Mouse (Mus musculus) forebrain, embryonic 14.5 days (tissue): Measurements from ENCODE around the gene Slc35e3. TPM values are rescaled to one million over a fixed set of nuclear protein-coding genes. Genes with fewer than 3 reads are reported as not detected.

Source experiments
- ATAC-seq: fragments of 200-750 bp; cut with Nextera tagmentation; 2 replicates; pipeline ENCODE4 v1.8.0; 2017; ENCODE audit warnings: mild to moderate bottlenecking, moderate library complexity
- DNase-seq: peaks from one replicate; pipeline ENCODE4 v3.0.0-alpha.2; 2015; ENCODE audit warnings: low spot score
- H3K27ac ChIP-seq: fragments of 300-500 bp; sonication (generic); 2 replicates; pipeline ENCODE4 v1.5.1; 2014; ENCODE audit warnings: low read depth, mild to moderate bottlenecking, control low read depth, low read length, moderate library complexity
- H3K27me3 ChIP-seq: fragments of 300-500 bp; sonication (generic); replicated peaks from 2 replicates; pipeline ENCODE4 v1.6.1; 2014; ENCODE audit warnings: low read length, control low read depth, mixed read lengths; ENCODE audit not compliant: control insufficient read depth, insufficient read depth
- H3K36me3 ChIP-seq: fragments of 300-500 bp; sonication (generic); 2 replicates; pipeline ENCODE4 v1.6.1; 2014; ENCODE audit warnings: low read length, control low read depth; ENCODE audit not compliant: control insufficient read depth, insufficient read depth
- H3K4me1 ChIP-seq: fragments of 300-500 bp; sonication (generic); 2 replicates; pipeline ENCODE4 v1.6.1; 2014; ENCODE audit warnings: antibody characterized with exemption, low read length, control low read depth; ENCODE audit not compliant: control insufficient read depth, insufficient read depth
- H3K4me2 ChIP-seq: fragments of 300-500 bp; sonication (generic); 2 replicates; pipeline ENCODE4 v1.6.1; 2014; ENCODE audit warnings: mild to moderate bottlenecking, control low read depth, low read length
- H3K4me3 ChIP-seq: fragments of 300-500 bp; sonication (generic); 2 replicates; pipeline ENCODE4 v1.5.1; 2014; ENCODE audit warnings: low read depth, low read length, control low read depth
- H3K9ac ChIP-seq: fragments of 300-500 bp; sonication (generic); 2 replicates; pipeline ENCODE4 v1.6.1; 2014; ENCODE audit warnings: mild to moderate bottlenecking, low read length, control low read depth, moderate library complexity
- H3K9me3 ChIP-seq: fragments of 300-500 bp; sonication (generic); replicated peaks from 2 replicates; pipeline ENCODE4 v1.6.1; 2016; ENCODE audit warnings: low read length, control low read depth, mixed read lengths; ENCODE audit not compliant: control insufficient read depth
- WGBS: fragments of 180-500 bp; shearing (Covaris S2); extraction: QIAGEN DNeasy Blood & Tissue Kit; methylation state at CpG from one replicate; pipeline ENCODE4 v1.1.7; 2014; 5-methylcytosine and 5-hydroxymethylcytosine counted together
- polyA plus RNA-seq: library from polyadenylated mRNA; unstranded; fragments of >200 nt; fragmentation: Nextera tagmentation; extraction: Ambion mirVana; gene quantifications from 2 replicates; pipeline ENCODE4 v1.2.1, GENCODE M21; 2014

Slc35e3 gene
- polyA plus RNA-seq, 1 experiment from 2014 or later, result 17.7 TPM

DNA sequence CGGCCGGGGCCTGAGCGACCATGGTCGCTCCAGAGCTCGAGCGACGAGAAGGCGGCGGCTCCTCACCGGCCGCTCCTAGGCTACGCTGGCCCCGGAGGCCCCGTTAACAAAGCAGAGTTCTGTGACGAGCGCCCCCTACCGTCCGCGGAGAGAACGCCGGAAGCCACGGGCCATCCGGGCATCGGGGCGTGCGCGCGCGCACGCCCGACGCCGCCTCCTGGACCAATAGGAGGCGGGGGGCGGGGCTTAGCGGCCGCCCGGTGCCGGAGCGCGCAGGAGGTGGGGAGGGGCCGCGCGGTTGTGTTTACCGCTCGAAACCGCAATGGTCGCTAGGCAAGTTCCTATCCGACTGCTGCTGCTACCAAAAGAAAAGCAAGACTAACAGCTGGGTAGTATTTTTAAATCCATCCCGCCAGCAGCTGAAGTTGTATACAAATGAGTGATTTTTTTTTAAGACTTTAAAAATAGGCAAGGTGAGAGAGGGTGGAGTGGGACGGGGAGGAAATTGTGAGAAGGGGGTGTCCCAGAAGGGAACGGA, 35.5 kb downstream of the Slc35e3 start, which contains the start of gene Mdm2:
TSS of gene Mdm2 (minus strand) at position 155 of the 538 bp plus-strand sequence.
- WGBS, result under 1% methylated on average over 48 of the region's 52 CpGs
- peak within 1 kb of the TSS; percentile 100 for H3K9ac ChIP-seq
- no peaks in the 10 kb centered on the region for H3K27me3 ChIP-seq
- peaks cover 22% of the 10 kb centered on the region for H3K36me3 ChIP-seq
- DNase-seq, result peak; percentile 97
- H3K27ac ChIP-seq, result peak within 1 kb of the TSS; percentile 99
- ATAC-seq, result peak; percentile 96
- H3K4me1 ChIP-seq, result peaks cover 11% of the 10 kb centered on the region
- H3K9me3 ChIP-seq, result no peaks in the 10 kb centered on the region
- H3K4me3 ChIP-seq, result peak within 1 kb of the TSS; percentile 87
- H3K4me2 ChIP-seq, result peak within 1 kb of the TSS; percentile 61

DNA sequence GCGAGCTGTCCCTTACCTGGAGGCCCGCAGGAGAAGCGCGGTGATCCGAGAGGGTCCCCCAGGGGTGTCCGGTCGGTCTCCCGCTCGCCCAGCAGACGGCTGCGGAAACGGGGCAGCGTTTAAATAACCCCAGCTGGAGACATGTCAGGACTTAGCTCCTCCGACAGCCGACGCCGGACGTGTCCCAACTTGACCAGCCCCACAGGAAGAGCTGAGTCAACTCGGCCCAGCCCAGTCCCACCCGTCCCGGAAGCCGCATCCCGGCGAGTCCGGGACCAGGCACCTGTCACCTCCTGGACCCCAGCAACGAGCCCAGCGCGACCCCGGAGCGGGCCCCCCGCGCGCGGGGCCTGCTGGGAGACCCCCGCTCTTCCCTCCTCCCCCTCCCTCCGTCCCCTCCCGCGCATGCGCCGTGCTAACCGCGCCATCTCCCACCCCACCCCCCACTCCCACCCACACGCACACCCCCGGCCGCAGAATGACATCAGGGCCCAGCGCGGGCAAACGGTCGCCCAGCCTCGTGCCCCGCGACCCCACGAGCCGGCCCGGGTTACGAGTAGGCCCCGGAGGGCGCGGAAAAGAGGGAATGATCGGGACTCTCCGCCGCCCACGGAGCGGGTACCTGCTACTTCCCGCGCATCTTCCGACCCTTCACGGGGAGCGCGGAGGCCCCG, 36.1 kb downstream of the Slc35e3 start:
- Histone ChIP-seq H3K36me3 (peaks cover 26% of the 10 kb centered on the region), H3K27ac (peak overlapping the region; percentile 99), H3K4me2 (peak overlapping the region; percentile 59), H3K9ac (peak overlapping the region; percentile 100), H3K9me3 (no peaks in the 10 kb centered on the region), H3K27me3 (no peaks in the 10 kb centered on the region), H3K4me3 (peak overlapping the region; percentile 87), H3K4me1 (peaks cover 11% of the 10 kb centered on the region)
- WGBS, result 1% methylated on average over 52 of the region's 71 CpGs
- peak; percentile 84 for DNase-seq
- ATAC-seq, result peak; percentile 81

DNA sequence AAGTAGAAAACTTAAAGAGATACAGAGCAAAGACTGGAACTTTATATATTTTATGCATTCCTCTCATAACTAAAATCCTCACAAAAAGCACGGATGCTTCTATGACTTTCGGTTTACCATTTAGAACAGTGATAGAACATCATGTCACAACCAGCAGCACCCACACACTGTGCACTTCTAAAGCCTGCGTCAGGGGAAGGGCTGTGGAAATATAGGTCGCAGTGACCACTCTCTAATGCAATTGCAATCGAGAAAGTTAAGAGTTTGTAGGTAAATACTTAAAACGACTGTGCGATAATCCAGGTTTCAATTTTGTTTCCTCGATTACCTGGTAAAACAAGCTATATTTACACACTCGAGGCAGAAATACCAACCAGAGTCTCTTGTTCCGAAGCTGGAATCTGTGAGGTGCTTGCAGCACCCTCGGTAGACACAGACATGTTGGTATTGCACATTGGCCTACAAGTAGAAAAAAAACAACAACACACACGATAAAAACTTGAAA, 36.8 kb downstream of the Slc35e3 start:
- no peak for DNase-seq
- Histone ChIP-seq H3K9ac (peak overlapping the region; percentile 100), H3K36me3 (peaks cover 33% of the 10 kb centered on the region), H3K27me3 (no peaks in the 10 kb centered on the region), H3K4me2 (peak overlapping the region; percentile 59), H3K27ac (no peak overlapping the region), H3K4me3 (peak overlapping the region; percentile 87), H3K4me1 (peaks cover 11% of the 10 kb centered on the region), H3K9me3 (no peaks in the 10 kb centered on the region)
- 54% methylated on average over 12 of the region's 12 CpGs for WGBS
- no peak for ATAC-seq

DNA sequence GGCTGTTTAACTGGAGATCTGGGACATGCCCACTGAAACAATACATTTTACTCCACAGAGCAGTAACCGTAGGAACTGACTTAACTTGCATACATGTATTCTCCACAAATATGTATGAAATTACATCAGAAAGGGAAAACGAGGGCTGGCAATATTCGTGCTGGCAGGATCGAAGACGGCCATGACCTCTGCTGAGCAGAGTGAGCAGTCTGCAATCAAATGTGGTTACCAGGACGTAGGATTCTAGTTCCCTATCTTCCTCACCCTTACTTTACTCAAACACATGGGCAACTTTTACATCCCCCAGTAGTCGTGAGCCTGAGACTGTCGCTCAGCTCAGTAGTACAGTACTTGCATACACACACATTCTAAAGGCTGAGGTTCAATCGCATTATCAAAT, 37.3 kb downstream of the Slc35e3 start:
- H3K27ac ChIP-seq, result no peak overlapping the region
- ATAC-seq, result no peak
- peak overlapping the region; percentile 59 for H3K4me2 ChIP-seq
- no peaks in the 10 kb centered on the region for H3K27me3 ChIP-seq
- peaks cover 39% of the 10 kb centered on the region for H3K36me3 ChIP-seq
- no peaks in the 10 kb centered on the region for H3K9me3 ChIP-seq
- DNase-seq, result no peak
- H3K9ac ChIP-seq, result no peak overlapping the region; the same call in 1 of the 2 replicates
- WGBS, result 93% methylated on average over 9 of the region's 9 CpGs
- peaks cover 11% of the 10 kb centered on the region for H3K4me1 ChIP-seq
- 0 out of 2 replicates have a peak overlapping the region, but pooled peaks have one; percentile 87 for H3K4me3 ChIP-seq

DNA sequence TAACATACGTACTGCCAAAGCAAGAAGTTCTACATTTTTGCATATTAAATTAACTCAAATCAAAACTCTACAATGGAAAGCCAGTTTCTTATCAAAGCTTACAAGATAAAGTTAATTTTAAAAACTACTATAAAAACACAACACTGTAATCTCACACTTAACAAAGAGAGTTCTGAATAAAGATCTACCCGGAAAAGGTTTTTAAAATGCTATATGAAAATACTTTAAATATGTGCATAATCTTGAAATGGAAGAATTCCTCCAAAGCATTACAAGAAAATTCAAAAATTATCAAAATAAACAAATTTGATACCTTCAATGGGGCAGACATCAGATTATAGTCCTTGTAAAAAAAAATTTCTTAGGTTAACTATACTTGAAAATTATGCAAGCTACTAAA, 37.8 kb downstream of the Slc35e3 start:
- no peak for ATAC-seq
- Histone ChIP-seq H3K27me3 (no peaks in the 10 kb centered on the region), H3K4me3 (no peak overlapping the region), H3K4me2 (no peak overlapping the region; the same call in 1 of the 2 replicates), H3K4me1 (peaks cover 11% of the 10 kb centered on the region), H3K9ac (no peak overlapping the region), H3K9me3 (no peaks in the 10 kb centered on the region), H3K27ac (no peak overlapping the region), H3K36me3 (peaks cover 43% of the 10 kb centered on the region)
- no peak for DNase-seq
- WGBS, result 96% methylated on average over 2 of the region's 2 CpGs

DNA sequence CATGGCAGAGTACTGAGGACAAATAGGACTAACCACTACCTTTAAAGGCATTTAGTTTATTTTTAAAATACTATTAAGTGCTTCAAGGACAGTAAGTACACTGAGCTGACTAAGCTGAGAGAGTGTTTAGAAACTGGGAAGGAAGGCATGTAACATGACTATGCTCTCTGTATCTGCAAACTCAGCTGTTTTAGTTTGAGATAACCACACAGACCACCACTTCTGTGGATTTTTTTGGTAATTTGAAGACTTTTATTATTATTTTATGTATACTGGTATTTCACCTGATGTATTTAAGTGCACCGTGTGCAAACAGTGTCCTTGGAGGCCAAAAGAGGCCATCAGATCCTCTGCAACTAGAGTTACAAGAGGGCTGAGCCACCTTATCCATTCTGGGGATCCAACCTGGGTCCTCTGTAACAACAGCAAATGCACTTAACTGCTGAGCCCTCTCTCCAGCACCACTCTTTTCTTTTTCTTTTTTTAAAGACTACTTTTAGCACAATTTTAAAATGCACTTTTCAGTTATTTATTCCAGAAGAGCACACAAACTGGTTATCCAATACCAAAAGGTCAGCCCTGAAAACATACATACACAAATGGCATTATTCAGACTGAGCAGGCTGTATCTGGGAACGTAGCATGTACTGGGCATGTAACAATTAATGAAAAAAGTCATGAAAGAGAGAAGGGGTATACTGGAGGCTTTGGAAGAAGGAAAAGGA, 38.9 kb downstream of the Slc35e3 start:
- ATAC-seq (no peak), DNase-seq (no peak)
- Histone ChIP-seq H3K4me3 (no peak overlapping the region), H3K27me3 (no peaks in the 10 kb centered on the region), H3K27ac (no peak overlapping the region), H3K9ac (no peak overlapping the region), H3K4me1 (peaks cover 11% of the 10 kb centered on the region), H3K9me3 (no peaks in the 10 kb centered on the region), H3K4me2 (no peak overlapping the region), H3K36me3 (peaks cover 54% of the 10 kb centered on the region)
- WGBS, result 93% methylated on average over 2 of the region's 2 CpGs

DNA sequence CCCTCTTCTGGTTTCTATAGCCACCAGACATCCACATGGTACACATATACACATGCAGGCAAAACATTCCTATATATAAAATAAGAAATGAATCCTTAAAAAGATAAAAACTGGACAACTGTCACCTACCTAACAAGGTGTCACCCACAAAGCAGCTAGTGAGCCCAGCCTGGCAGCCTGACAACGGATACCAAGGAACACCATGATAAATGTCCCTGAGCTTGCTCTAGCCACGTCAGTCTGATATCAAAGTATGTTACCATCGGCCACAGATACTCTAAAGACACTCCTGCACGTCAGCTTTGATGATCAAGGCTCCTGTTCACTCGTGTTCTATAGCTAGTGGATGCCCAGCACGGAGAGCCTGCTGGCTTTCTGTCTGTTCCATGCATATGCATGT, 39.7 kb downstream of the Slc35e3 start:
- 92% methylated on average over 6 of the region's 6 CpGs for whole genome bisulfite sequencing
- H3K27me3 ChIP-seq, result no peaks in the 10 kb centered on the region
- peaks cover 61% of the 10 kb centered on the region for H3K36me3 ChIP-seq

DNA sequence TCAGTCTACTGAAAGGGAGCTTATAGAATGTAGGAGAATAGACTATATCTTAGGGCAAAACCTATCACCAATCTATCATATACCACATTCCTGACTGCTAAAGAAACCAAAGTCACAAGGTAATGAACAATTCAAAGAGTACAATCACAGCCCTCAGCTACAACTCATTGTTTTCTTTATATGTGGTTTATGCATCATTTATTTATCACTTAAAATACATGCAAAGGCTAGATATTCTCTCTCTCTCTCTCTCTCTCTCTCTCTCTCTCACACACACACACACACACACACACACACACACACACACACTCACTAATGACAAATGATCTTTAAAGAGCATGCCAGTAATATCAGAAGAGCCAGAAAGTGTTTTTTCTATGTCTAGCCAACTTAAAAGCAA, 40.4 kb downstream of the Slc35e3 start:
- peaks cover 8% of the 10 kb centered on the region for H3K4me1 ChIP-seq
- DNase-seq, result no peak
- H3K4me2 ChIP-seq, result no peak overlapping the region
- peaks cover 66% of the 10 kb centered on the region for H3K36me3 ChIP-seq
- no peak overlapping the region for H3K27ac ChIP-seq
- H3K9me3 ChIP-seq, result no peaks in the 10 kb centered on the region
- H3K4me3 ChIP-seq, result no peak overlapping the region
- no peak overlapping the region for H3K9ac ChIP-seq
- H3K27me3 ChIP-seq, result no peaks in the 10 kb centered on the region
- no peak for ATAC-seq

More for the DNA sequence above, 39.7 kb downstream of the Slc35e3 start:
- no peak overlapping the region for H3K4me3 ChIP-seq
- H3K4me2 ChIP-seq, result no peak overlapping the region
- no peak for ATAC-seq
- H3K9ac ChIP-seq, result no peak overlapping the region
- no peak for DNase-seq
- no peaks in the 10 kb centered on the region for H3K9me3 ChIP-seq
- no peak overlapping the region for H3K27ac ChIP-seq
- peaks cover 11% of the 10 kb centered on the region for H3K4me1 ChIP-seq
